ENCODE assay signal across 8 mouse cellular contexts in the genomic region with DNA sequence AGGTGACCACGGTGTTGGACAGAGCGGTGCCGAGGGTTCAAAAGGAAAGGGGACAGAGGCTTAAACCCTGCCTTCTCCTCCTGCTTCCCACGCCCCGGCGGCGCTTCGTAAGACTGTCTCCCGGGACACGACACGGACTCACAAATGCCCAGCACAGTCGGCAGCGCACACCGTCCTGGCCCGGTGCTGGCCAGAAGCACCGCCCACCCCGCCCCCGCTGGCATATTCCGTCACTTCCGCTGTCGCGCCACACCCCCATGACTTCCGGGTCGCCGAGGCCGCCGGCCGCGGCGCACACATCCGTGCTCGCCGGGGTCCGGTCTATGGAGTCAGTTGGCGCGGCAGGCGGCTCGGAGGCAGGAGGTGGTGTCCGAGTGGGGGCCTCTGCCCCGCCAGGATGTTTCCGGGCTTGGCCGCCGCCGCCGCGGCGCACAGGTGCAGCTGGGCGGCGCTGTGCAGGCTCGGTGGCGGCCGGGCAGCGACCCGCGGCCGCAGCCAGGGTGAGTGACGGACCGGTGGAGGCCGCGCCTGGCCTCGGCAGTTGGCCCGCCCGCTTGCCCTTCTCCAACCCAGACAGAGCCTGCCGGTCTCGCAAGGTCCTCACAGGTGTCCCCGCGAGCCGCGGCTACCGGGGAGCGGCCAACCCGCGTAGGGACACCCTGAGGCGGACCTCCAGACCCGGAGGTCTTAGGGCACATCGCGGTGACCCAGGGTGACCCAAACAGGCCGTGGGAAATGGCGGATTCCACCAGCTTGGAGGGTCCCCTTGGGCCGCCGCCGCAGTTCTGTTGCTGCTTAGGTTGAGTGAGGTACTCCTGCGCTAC. TPM values are rescaled to one million over a fixed set of nuclear protein-coding genes. Genes with fewer than 3 reads are reported as not detected.
DNase-seq lines count a peak whose midpoint lies in the region; ATAC-seq lines count a peak whose summit lies in the region.

A gene (plus strand): TSS at position 258 of the 824 bp plus-strand sequence.

- H3K27ac ChIP-seq in hindbrain, embryonic 16.5 days (ENCODE audit: low read depth, low read length) = peak within 1 kb of the TSS; percentile 82
- H3K27ac ChIP-seq in macrophage = peak within 1 kb of the TSS; percentile 40

- H3K27me3 ChIP-seq in hindbrain, embryonic 16.5 days (replicated peaks; ENCODE audit: control insufficient read depth, insufficient read depth, low read length) = no peaks in the 10 kb centered on the region

- no peaks in the 10 kb centered on the region for H3K9me3 ChIP-seq in hindbrain, embryonic 16.5 days (ENCODE audit: control insufficient read depth, low read length)

- under 1% methylated on average over 79 of the region's 83 CpGs for WGBS in hindbrain, embryonic 16.5 days
- 1% methylated on average over 60 of the region's 83 CpGs for WGBS in macrophage (ENCODE audit: missing documents)

- no peaks in the 10 kb centered on the region for H3K36me3 ChIP-seq in hindbrain, embryonic 16.5 days (ENCODE audit: control insufficient read depth, insufficient read depth, low read length)
- H3K36me3 ChIP-seq in macrophage (ENCODE audit: inconsistent target) = no peaks in the 10 kb centered on the region

- peak; percentile 84 for DNase-seq in T-cell, adult 2 months (ENCODE audit: low spot score)
- peak; percentile 95 to 96 for DNase-seq in cerebellum, postnatal 36 days
- DNase-seq in gastrocnemius, adult 18-20 months (ENCODE audit: low spot score) = peak; percentile 91
- peak; percentile 93 to 95 for DNase-seq in left cerebral cortex, adult 18-20 months (ENCODE audit: low spot score in 2 of 2)
- peak; percentile 92 for DNase-seq in right cerebral cortex, adult 18-20 months
- peak; percentile 85 for DNase-seq in urinary bladder, postnatal 10 days (ENCODE audit: low spot score)

- peak within 1 kb of the TSS; percentile 87 for H3K4me2 ChIP-seq in hindbrain, embryonic 16.5 days (ENCODE audit: low read length)

- peak; percentile 97 for ATAC-seq in hindbrain, embryonic 16.5 days

- H3K79me2 ChIP-seq in macrophage (ENCODE audit: inconsistent target) = peaks cover 49% of the 10 kb centered on the region

- H3K4me1 ChIP-seq in hindbrain, embryonic 16.5 days (ENCODE audit: control insufficient read depth, insufficient read depth, low read depth, low read length) = peaks cover 11% of the 10 kb centered on the region

- peak within 1 kb of the TSS; percentile 99 for H3K4me3 ChIP-seq in hindbrain, embryonic 16.5 days (ENCODE audit: low read length)
- H3K4me3 ChIP-seq in macrophage (ENCODE audit: inconsistent target) = peak within 1 kb of the TSS; percentile 66

- H3K9ac ChIP-seq in hindbrain, embryonic 16.5 days (ENCODE audit: low read depth, low read length) = peak within 1 kb of the TSS; percentile 95

RNA-seq across cellular contexts. Expression of the gene that starts here (rescaled TPM):
- total RNA-seq in gastrocnemius, adult 18-20 months (2021) = 100 to 1,000 TPM; 116 to 120 TPM
- polyA plus RNA-seq in hindbrain, embryonic 16.5 days (2015; fragmentation: Nextera tagmentation; extraction: Ambion mirVana) = 161 and 172 TPM in 2 replicates
- total RNA-seq in left cerebral cortex, adult 18-20 months (2021) = 100 to 1,000 TPM; 179 to 200 TPM
- total RNA-seq in macrophage (2018; cell fraction: chromatin; rRNA removed) = 100 to 1,000 TPM in 6 of 26 experiments, 10 to 100 TPM in 20; 47.5 to 128 (median 88.3) TPM
- 10 to 100 TPM; 14.9 to 25.8 (median 20.6) TPM for total RNA-seq in macrophage (2018; cell fraction: cytosol; rRNA removed)
- total RNA-seq in macrophage (2018; cell fraction: nucleus; rRNA removed) = 10 to 100 TPM; 39.4 to 94.3 (median 56.2) TPM
- polyA plus RNA-seq in macrophage (2018) = 20.1 to 23.6 TPM (median 22.7 TPM) in 3 replicates

Comparison
In these comparisons a context has a peak if more than half of its experiments do, and no peak if none do; other contexts are left out.
1. Peak in every context shown above with its lines: DNase-seq, ATAC-seq, H3K4me3 ChIP-seq and H3K27ac ChIP-seq.